27 mouse cellular contexts compared by ENCODE assay signal in genomic region chr15:80538075-80538474, GRCm38 (mm10). TPM values are rescaled to one million over a fixed set of nuclear protein-coding genes. Genes with fewer than 3 reads are reported as not detected.
A peak's percentile ranks its signal among the peaks of the same experiment; 100 is the strongest.
DNase-seq lines count a peak whose midpoint lies in the region; ATAC-seq and TF ChIP-seq lines count a peak whose summit lies in the region.
"Had no signal": no experiment of that assay in that cellular context is flagged by ENCODE, and none has a peak within 500 bp of the region (broad histone marks: within the 10 kb centered on the region; RNA-seq: fewer than 3 reads in every experiment).

No protein-coding gene starts in this region.

- no peaks in the 10 kb centered on the region for H3K79me2 ChIP-seq in heart, adult 2 months (replicated peaks; ENCODE audit: control insufficient read depth, insufficient read depth, low read length)

- WGBS in heart, postnatal 0 days = 67% methylated on average over 2 of the region's 2 CpGs
- WGBS in heart, adult 2 months = 71% methylated on average over 2 of the region's 2 CpGs
- 80% methylated on average over 2 of the region's 2 CpGs for WGBS in intestine, embryonic 15.5 days

- no peak overlapping the region for H3K4me2 ChIP-seq in heart, postnatal 0 days (ENCODE audit: low read depth, low read length)
- H3K4me2 ChIP-seq in intestine, embryonic 15.5 days (replicated peaks) = no peak overlapping the region
- H3K4me2 ChIP-seq: embryonic facial prominence, embryonic 15.5 days; heart, embryonic 11.5 days; heart, embryonic 15.5 days; hindbrain, embryonic 13.5 days had no signal

- no peaks in the 10 kb centered on the region for H3K27me3 ChIP-seq in heart, postnatal 0 days (ENCODE audit: control insufficient read depth, insufficient read depth, low read length)
- H3K27me3 ChIP-seq in heart, adult 2 months (ENCODE audit: control insufficient read depth, insufficient read depth, low read length) = no peaks in the 10 kb centered on the region
- H3K27me3 ChIP-seq in intestine, embryonic 15.5 days (replicated peaks) = no peaks in the 10 kb centered on the region
- H3K27me3 ChIP-seq: embryonic facial prominence, embryonic 15.5 days; heart, embryonic 15.5 days; hindbrain, embryonic 13.5 days had no signal

- TF ChIP-seq EP300 in heart, postnatal 0 days (IDR thresholded peaks at IDR 0.05; ENCODE audit: low read depth) = no peak
- no peak for TF ChIP-seq EP300 in heart, adult 2 months (IDR thresholded peaks at IDR 0.05; ENCODE audit: insufficient read depth, low read depth, low read length)

- intact Hi-C loops in heart, adult 2 months (cut with DNase I) = no loop called here

- H3K36me3 ChIP-seq in heart, postnatal 0 days (replicated peaks; ENCODE audit: control insufficient read depth, insufficient read depth, low read length) = no peaks in the 10 kb centered on the region
- no peaks in the 10 kb centered on the region for H3K36me3 ChIP-seq in heart, adult 2 months (ENCODE audit: control insufficient read depth, insufficient read depth, low read length)
- no peaks in the 10 kb centered on the region for H3K36me3 ChIP-seq in intestine, embryonic 15.5 days
- H3K36me3 ChIP-seq: embryonic facial prominence, embryonic 15.5 days; forebrain, embryonic 10.5 days; heart, embryonic 15.5 days; hindbrain, embryonic 13.5 days had no signal

- no peak overlapping the region for H3K4me3 ChIP-seq in heart, postnatal 0 days (ENCODE audit: low read depth, low read length)
- no peak overlapping the region for H3K4me3 ChIP-seq in heart, adult 2 months
- H3K4me3 ChIP-seq in intestine, embryonic 15.5 days (replicated peaks) = no peak overlapping the region
- H3K4me3 ChIP-seq: embryonic facial prominence, embryonic 15.5 days; erythroblast, embryonic 14.5 days; forebrain, embryonic 10.5 days; heart, embryonic 15.5 days; hindbrain, embryonic 13.5 days had no signal

- H3K27ac ChIP-seq in heart, postnatal 0 days (ENCODE audit: low read depth) = peak overlapping the region; percentile 66; the same call in 1 of the 2 replicates
- H3K27ac ChIP-seq in heart, adult 2 months = no peak overlapping the region
- H3K27ac ChIP-seq in intestine, embryonic 15.5 days = no peak overlapping the region
- H3K27ac ChIP-seq: embryonic facial prominence, embryonic 15.5 days; forebrain, embryonic 10.5 days; heart, embryonic 15.5 days; hindbrain, embryonic 13.5 days; hindbrain, postnatal 0 days had no signal

- H3K9me3 ChIP-seq in heart, postnatal 0 days (replicated peaks; ENCODE audit: control insufficient read depth, low read length) = no peaks in the 10 kb centered on the region
- no peaks in the 10 kb centered on the region for H3K9me3 ChIP-seq in intestine, embryonic 15.5 days
- H3K9me3 ChIP-seq: embryonic facial prominence, embryonic 15.5 days; forebrain, embryonic 10.5 days; heart, embryonic 15.5 days; hindbrain, embryonic 13.5 days had no signal

- DNase-seq in heart, postnatal 0 days (ENCODE audit: low spot score) = no peak
- DNase-seq in heart, adult 2 months = no peak
- DNase-seq in thymus, postnatal 14 days = peak; percentile 46
- no peak for DNase-seq in thymus, postnatal 4 days
- peak; percentile 37 for DNase-seq in thymus, postnatal 25 days
- no peak for DNase-seq in embryo, embryonic 10 days (ENCODE audit: low spot score)
- DNase-seq: adrenal gland, adult 2 months; adrenal gland, postnatal 25 days; cerebellum, adult 18-20 months; cerebellum, postnatal 10 days; embryo, embryonic 11 days; gastrocnemius, postnatal 36 days had no signal

- no peak for TF ChIP-seq CTCF in heart, postnatal 0 days (IDR thresholded peaks at IDR 0.05; ENCODE audit: low read depth)
- no peak for TF ChIP-seq CTCF in heart, adult 2 months (IDR thresholded peaks at IDR 0.05)

- no peaks in the 10 kb centered on the region for H3K4me1 ChIP-seq in heart, postnatal 0 days (ENCODE audit: control insufficient read depth, insufficient read depth)
- no peaks in the 10 kb centered on the region for H3K4me1 ChIP-seq in heart, adult 2 months (ENCODE audit: control insufficient read depth, insufficient read depth, low read length)
- H3K4me1 ChIP-seq in intestine, embryonic 15.5 days (replicated peaks) = no peaks in the 10 kb centered on the region
- H3K4me1 ChIP-seq: embryonic facial prominence, embryonic 15.5 days; forebrain, embryonic 10.5 days; heart, embryonic 15.5 days; hindbrain, embryonic 13.5 days had no signal

- TF ChIP-seq POLR2A in heart, adult 2 months (IDR thresholded peaks at IDR 0.05; ENCODE audit: insufficient read depth, low read depth, low read length) = no peak

- no peak overlapping the region for H3K9ac ChIP-seq in heart, postnatal 0 days (replicated peaks; ENCODE audit: low read depth, low read length)
- no peak overlapping the region for H3K9ac ChIP-seq in heart, adult 2 months (ENCODE audit: low read depth, low read length)
- H3K9ac ChIP-seq in intestine, embryonic 15.5 days = no peak overlapping the region
- H3K9ac ChIP-seq: embryonic facial prominence, embryonic 15.5 days; heart, embryonic 15.5 days; hindbrain, embryonic 13.5 days had no signal

- no peak for ATAC-seq in heart, postnatal 0 days (ENCODE audit: insufficient read depth, low read depth)
- peak; percentile 67 for ATAC-seq in activated CD4-positive, CD25-positive, alpha-beta regulatory T cell, adult 4 months
- no peak for ATAC-seq in intestine, embryonic 15.5 days
- ATAC-seq: forebrain, embryonic 14.5 days; hindbrain, postnatal 0 days; intestine, postnatal 0 days had no signal

RNA-seq across cellular contexts. Expression of gene Enthd1, which starts 26.9 kb away (rescaled TPM):
- total RNA-seq in heart, postnatal 0 days (2014; rRNA removed; ENCODE audit: low replicate concordance) = not detected in 2 replicates
- not detected in 2 replicates for polyA plus RNA-seq in heart, postnatal 0 days (2015; fragmentation: Nextera tagmentation; extraction: Ambion mirVana)
- total RNA-seq in heart, adult 2 months (2021) = not detected
- not detected in 2 replicates for polyA plus RNA-seq in heart, adult 2 months (2012; rRNA removed)
- under 1 TPM in 1 of 2 experiments, not detected in 1; 0.38 TPM for polyA plus RNA-seq in activated CD4-positive, CD25-positive, alpha-beta regulatory T cell, adult 4 months (2017; shearing (Covaris generic))
- not detected in 2 replicates for polyA plus RNA-seq in intestine, embryonic 15.5 days (2015; fragmentation: Nextera tagmentation; extraction: Ambion mirVana)
- total RNA-seq: adrenal gland, adult 2 months; adrenal gland, postnatal 25 days; gastrocnemius, adult 8-10 months; gastrocnemius, postnatal 36 days; hematopoietic stem cell, adult 5-6 weeks; hindbrain, postnatal 0 days; MEL had no signal
- polyA plus RNA-seq: adrenal gland, adult 2 months; embryonic facial prominence, embryonic 11.5 days; embryonic facial prominence, embryonic 15.5 days; erythroblast, embryonic 14.5 days; forebrain, embryonic 10.5 days; forebrain, embryonic 14.5 days; heart, embryonic 11.5 days; heart, embryonic 15.5 days; hindbrain, embryonic 13.5 days; hindbrain, postnatal 0 days; intestine, postnatal 0 days had no signal

RNA-seq across cellular contexts. Expression of gene Grap2, which starts 34.3 kb away (rescaled TPM):
- total RNA-seq in heart, postnatal 0 days (2014; rRNA removed; ENCODE audit: low replicate concordance) = 2.8 TPM in 1 of 2 replicates, not detected in the other
- 0.46 and 1.3 TPM in 2 replicates for polyA plus RNA-seq in heart, postnatal 0 days (2015; fragmentation: Nextera tagmentation; extraction: Ambion mirVana)
- total RNA-seq in heart, adult 2 months (2021) = 1 to 10 TPM in 1 of 2 experiments, under 1 TPM in 1; 0.47 to 1.6 TPM
- polyA plus RNA-seq in heart, adult 2 months (2012; rRNA removed) = 0.64 and 1.3 TPM in 2 replicates
- polyA plus RNA-seq in activated CD4-positive, CD25-positive, alpha-beta regulatory T cell, adult 4 months (2017; shearing (Covaris generic)) = 10 to 100 TPM; 43.4 to 46.5 TPM
- 0.95 and 1.3 TPM in 2 replicates for polyA plus RNA-seq in intestine, embryonic 15.5 days (2015; fragmentation: Nextera tagmentation; extraction: Ambion mirVana)

Comparison
In these comparisons a context has a peak if more than half of its experiments do, and no peak if none do; other contexts are left out.
1. DNase-seq: peak in thymus, postnatal 14 days (single experiment) and thymus, postnatal 25 days (single experiment); none in heart, postnatal 0 days (single experiment), heart, adult 2 months (0 of 2), thymus, postnatal 4 days (single experiment) and embryo, embryonic 10 days (single experiment).
2. RNA of gene Grap2, which starts 34.3 kb away (polyA plus RNA-seq): 43.4 to 46.5 TPM in activated CD4-positive, CD25-positive, alpha-beta regulatory T cell, adult 4 months; 0.64 to 1.3 TPM in heart, adult 2 months, 0.95 to 1.3 TPM in intestine, embryonic 15.5 days and 0.46 to 1.3 TPM in heart, postnatal 0 days; every median in the first group is over 10 times any median in the second.